Mouse (Mus musculus): ENCODE measurements around the gene Prm3. TPM values are rescaled to one million over a fixed set of nuclear protein-coding genes. Genes with fewer than 3 reads are reported as not detected.

Prm3 gene
- not detected in 2 replicates for polyA plus RNA-seq (2021; fragmentation: Nextera tagmentation)
- long read RNA-seq, experiment 1, result 0 reads
- long read RNA-seq, experiment 2, result 0 reads

DNA sequence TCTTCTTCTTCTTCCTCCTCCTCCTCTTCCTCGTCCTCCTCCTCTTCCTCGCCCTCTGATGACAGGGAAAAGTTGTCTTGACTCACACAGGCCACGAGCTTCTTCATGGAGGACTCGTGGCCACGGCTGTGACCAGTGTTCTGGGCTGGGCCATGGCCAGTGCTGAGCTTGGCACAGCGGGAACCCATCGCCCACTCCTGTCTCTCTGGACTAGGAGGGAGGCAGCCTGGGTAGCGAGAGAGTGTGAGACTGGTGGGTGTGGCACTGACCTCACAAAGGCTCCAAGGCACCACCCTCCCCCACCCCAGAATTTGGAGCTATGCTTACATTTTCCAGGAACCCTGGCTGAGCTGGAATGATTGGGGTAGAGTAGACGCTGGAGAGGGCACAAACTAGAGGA, at the start of gene Prm3:
TSS of gene Prm3 (minus strand) at position 213 of the 400 bp plus-strand sequence.

GRCm38 (mm10) chr16:10834911-10835587, 44.3 kb upstream of the Prm3 start, which contains the start of gene Rmi2:
TSS of gene Rmi2 (plus strand) at chr16:10835059.

DNA sequence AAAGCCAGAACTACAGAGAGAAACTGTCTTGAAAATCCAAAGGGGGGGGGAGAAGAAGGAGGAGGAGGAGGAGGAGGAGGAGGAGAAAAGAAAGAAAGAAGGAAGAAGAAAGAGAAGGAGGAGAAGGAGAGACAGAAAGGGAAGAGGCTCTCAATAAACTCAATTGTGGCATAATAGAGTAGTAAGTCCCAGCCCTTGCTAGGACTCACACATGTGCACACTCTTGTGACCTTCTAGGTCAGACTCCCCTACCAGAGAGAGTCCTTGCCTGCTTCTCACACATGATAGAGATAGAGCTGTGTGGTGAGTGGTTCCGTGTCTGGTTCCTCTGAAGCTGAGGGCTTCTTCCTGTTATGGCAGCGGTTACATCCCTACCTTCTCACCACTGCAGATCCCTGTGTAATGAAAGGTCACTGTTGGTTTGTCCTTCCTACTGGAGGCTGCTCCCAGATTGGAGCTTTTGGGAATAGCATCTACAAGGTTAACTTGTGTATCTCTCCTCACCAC, 22.2 kb upstream of the Prm3 start, which contains the start of gene Gm11172:
TSS of gene Gm11172 (plus strand) at position 51 of the 507 bp plus-strand sequence.

DNA sequence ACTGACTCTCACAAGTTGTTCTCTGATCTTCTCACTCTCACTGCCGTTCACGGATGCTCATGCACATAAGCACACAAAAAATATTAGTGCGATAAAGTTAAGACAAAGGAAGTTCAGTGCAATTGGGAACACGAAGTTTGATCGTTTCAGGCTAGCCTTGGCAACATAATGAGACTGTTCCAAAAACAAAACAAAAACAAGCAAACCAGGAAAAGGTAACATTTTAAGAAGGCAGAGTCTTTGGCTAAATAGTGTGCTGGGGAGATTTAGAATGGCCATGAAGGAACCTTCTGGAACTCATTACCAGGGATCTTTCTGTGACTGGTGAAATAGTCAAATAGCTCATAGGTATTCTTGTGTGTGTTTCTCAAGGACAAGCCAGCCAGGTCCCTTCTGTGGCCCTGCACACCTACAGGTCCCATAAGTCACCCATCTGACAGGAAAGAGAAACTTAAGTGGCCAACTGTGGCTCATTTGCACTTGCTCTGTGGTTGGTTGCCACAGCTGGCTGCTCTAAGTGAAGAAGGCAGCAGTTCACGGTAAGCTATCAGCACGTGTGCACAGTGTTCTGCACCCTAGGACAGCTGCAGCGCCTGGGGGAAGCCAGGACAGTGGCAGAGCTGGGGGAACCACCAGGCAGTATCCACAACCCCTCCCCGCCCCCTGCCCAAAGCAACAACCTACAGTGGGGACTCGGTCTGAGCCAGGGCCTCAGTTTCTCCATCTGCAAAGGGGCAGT, 15.2 kb upstream of the Prm3 start, which contains the start of gene Prm1:
TSS of gene Prm1 (minus strand) at position 51 of the 739 bp plus-strand sequence.

DNA sequence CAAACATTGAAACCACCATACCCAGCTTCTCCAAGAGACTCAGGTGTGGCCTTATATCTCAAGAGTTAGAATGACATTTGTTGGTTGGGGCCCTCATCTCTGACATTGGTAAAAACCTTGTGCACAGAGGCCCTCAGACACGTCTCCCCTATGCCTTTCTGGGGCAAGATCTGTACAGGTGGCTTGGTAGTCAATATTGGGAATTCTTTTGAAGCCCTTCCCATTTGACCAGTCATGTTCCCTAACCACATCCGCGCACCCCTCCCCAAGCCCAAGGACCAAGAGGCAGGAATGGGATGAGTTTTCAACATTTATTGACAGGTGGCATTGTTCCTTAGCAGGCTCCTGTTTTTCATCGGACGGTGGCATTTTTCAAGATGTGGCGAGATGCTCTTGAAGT, 5.3 kb upstream of the Prm3 start, which contains the start of gene Prm2:
TSS of gene Prm2 (minus strand) at position 101 of the 400 bp plus-strand sequence.

DNA sequence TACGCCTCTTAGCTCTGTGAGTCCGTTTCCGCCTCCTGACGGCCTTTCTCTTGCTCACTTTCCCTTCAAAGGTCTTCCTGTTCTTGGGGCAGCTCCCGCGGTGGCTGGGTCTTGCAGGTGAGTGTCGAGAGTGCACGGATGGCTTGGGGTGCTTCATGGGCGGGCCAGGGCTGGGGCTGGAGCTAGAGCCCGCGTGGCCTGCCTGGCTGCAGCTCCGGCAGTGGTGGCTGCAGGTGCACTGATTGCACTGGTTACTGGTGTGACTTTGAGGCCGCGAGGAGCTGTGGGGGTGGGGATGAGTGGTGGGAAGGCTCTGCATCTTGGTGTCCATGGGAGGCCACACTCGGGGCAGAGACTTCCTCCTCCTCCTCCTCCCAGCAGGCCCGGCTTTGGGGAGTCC, 2.4 kb downstream of the Prm3 start, which contains the start of gene Tnp2:
TSS of gene Tnp2 (minus strand) at position 390 of the 400 bp plus-strand sequence.

DNA sequence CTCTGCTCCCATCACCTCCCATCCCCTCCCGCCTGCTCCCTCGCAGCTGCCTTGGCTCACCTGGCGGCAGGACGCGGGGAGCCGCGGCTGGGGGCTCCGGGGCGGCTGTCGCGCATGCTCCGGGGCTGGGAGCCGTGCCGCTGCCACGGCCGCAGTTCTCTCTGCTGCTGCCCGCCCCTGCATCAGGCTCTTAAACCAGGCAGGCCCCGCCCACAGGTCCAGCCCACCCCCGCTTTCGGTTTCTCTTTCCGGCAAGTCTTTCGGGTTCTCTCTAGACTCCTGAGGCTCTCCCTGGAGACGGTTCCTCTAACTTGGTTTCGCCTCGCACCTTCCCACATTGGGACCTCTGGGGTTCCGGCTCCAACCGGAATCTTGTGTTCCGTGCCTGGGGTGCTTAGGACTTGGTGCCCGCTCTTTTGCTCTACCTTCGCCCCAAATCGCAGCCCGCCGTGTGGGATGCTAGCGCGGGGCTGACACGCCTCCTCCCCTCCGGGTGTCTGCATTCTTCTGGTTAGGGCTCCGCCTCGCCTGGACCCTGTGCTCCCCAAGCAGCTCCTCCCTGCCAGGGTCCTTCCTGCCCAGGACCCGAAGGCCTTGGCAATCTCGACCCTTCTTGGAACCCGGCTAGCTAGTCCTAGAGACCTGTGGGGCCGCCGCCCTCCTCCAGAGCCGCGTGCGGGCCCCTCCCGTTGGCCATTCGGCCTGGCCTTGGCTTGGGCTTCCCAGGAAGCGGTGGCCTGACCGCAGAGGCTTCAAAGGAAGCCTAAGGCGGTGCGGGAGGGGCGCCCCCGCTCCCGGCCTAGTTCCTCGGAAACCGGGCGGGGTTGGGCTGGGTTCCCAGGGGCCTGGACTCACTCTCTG, 5.1 kb downstream of the Prm3 start, which contains the start of gene Socs1:
TSS of gene Socs1 (minus strand) at position 166 of the 861 bp plus-strand sequence.

Other genes starting within 250 kb of the Prm3 start
- gene Dexi, start 247.9 kb downstream of the Prm3 start, polyA plus RNA-seq (2021; fragmentation: Nextera tagmentation), result 10.9 and 74.0 TPM in 2 replicates
- 24.3 and 25.3 TPM in 2 replicates for gene Clec16a, start 245.6 kb downstream of the Prm3 start, polyA plus RNA-seq (2021; fragmentation: Nextera tagmentation)
- gene Socs1, start 5.4 kb downstream of the Prm3 start, polyA plus RNA-seq (2021; fragmentation: Nextera tagmentation), result 0.50 and 0.94 TPM in 2 replicates
- gene Tnp2, start 2.3 kb downstream of the Prm3 start, polyA plus RNA-seq (2021; fragmentation: Nextera tagmentation), result not detected in 2 replicates
- not detected in 2 replicates for gene Prm2, start 5.2 kb upstream of the Prm3 start, polyA plus RNA-seq (2021; fragmentation: Nextera tagmentation)
- gene Prm1, start 14.9 kb upstream of the Prm3 start, polyA plus RNA-seq (2021; fragmentation: Nextera tagmentation), result not detected in 2 replicates
- gene Gm11172, start 22.0 kb upstream of the Prm3 start, polyA plus RNA-seq (2021; fragmentation: Nextera tagmentation), result not detected in 2 replicates
- gene Rmi2, start 44.1 kb upstream of the Prm3 start, polyA plus RNA-seq (2021; fragmentation: Nextera tagmentation), result 0.03 and 0.05 TPM in 2 replicates

All from left cerebral cortex, adult 6 months (tissue).